Mouse (Mus musculus): ENCODE results near the gene Rxra. TPM values are rescaled to one million over a fixed set of nuclear protein-coding genes. Genes with fewer than 3 reads are reported as not detected.
A peak's percentile ranks its signal among the peaks of the same experiment; 100 is the strongest.

The Rxra gene
- total and polyA plus RNA-seq, 2 experiments: 108 to 313 TPM

DNA sequence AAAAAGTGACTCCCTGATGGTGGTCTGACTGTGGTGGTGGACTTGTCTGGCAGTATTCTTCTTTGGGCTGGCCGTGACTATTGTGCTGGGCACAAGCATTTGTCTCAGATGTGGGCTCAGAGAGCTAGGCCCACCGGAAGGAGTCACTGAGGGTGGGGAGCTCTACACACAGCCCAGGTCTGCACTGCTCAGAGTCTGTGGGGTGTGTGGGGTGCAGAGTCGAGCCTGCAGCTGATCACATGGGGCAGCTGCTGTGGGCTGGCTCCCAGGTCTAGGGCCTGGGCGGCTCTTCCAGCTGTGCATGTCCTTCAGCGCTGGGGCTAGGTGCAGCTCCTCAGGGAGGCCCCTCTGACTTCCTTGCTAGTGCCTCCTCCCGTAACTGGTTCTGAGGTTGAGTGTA, 3.8 kb downstream of the Rxra start:
- WGBS: 3% methylated on average over 6 of the region's 6 CpGs
- peak; percentile 66 for DNase-seq (ENCODE audit: extremely low read depth, low read depth, low spot score)
- TF ChIP-seq POLR2A (IDR thresholded peaks at IDR 0.05; ENCODE audit: extremely low read depth, insufficient read depth, low read length) (no peak), CTCF (IDR thresholded peaks at IDR 0.05; ENCODE audit: low read depth, low read length) (no peak)
- H3K4me3 ChIP-seq (ENCODE audit: insufficient read depth, low read depth, low read length): peak overlapping the region; percentile 84
- peaks cover 50% of the 10 kb centered on the region for H3K4me1 ChIP-seq (ENCODE audit: control insufficient read depth, insufficient read depth, low read length)
- peak overlapping the region; percentile 94 for H3K9ac ChIP-seq (ENCODE audit: low read depth, low read length)
- peaks cover 72% of the 10 kb centered on the region for H3K79me2 ChIP-seq (ENCODE audit: control insufficient read depth, insufficient read depth, low read length)
- H3K27me3 ChIP-seq (ENCODE audit: control insufficient read depth, insufficient read depth, low read length): no peaks in the 10 kb centered on the region
- peak overlapping the region; percentile 97 for H3K27ac ChIP-seq (replicated peaks; ENCODE audit: insufficient read depth, low read depth, low read length)
- H3K36me3 ChIP-seq (ENCODE audit: control insufficient read depth, insufficient read depth, low read length): no peaks in the 10 kb centered on the region

GRCm38 (mm10) chr2:27680595-27680994, 4.4 kb downstream of the Rxra start:
- peak overlapping the region; percentile 84 for H3K4me3 ChIP-seq (ENCODE audit: insufficient read depth, low read depth, low read length)
- 19% methylated on average over 4 of the region's 4 CpGs for WGBS
- H3K27me3 ChIP-seq (ENCODE audit: control insufficient read depth, insufficient read depth, low read length): no peaks in the 10 kb centered on the region
- DNase-seq (ENCODE audit: extremely low read depth, low read depth, low spot score): peak; percentile 43
- H3K36me3 ChIP-seq (ENCODE audit: control insufficient read depth, insufficient read depth, low read length): no peaks in the 10 kb centered on the region
- H3K4me1 ChIP-seq (ENCODE audit: control insufficient read depth, insufficient read depth, low read length): peaks cover 50% of the 10 kb centered on the region
- H3K79me2 ChIP-seq (ENCODE audit: control insufficient read depth, insufficient read depth, low read length): peaks cover 77% of the 10 kb centered on the region
- peak overlapping the region; percentile 97 for H3K27ac ChIP-seq (replicated peaks; ENCODE audit: insufficient read depth, low read depth, low read length)
- no peak for TF ChIP-seq CTCF (IDR thresholded peaks at IDR 0.05; ENCODE audit: low read depth, low read length)
- no peak for TF ChIP-seq POLR2A (IDR thresholded peaks at IDR 0.05; ENCODE audit: extremely low read depth, insufficient read depth, low read length)
- H3K9ac ChIP-seq (ENCODE audit: low read depth, low read length): peak overlapping the region; percentile 94

DNA sequence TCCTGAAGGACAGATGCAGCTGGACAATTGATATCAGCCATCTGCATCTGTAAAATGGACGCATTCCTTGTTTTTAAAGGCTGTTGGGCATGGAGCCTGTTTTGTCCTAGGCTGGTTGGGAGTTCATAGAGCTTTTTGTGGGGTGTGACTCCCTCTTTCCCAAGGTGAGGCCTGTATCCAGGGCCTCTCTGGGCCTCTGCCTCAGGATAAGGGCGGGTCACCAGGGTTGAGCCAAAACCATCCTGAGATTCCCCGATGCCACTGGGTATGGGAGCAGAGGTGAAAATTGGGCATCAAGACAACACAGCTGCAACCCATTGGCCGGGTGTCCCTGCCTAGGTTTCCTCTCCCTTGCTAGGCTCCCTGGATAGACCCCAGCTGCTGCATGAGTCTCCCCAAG, 5.2 kb downstream of the Rxra start:
- DNase-seq (ENCODE audit: extremely low read depth, low read depth, low spot score): peak; percentile 64
- TF ChIP-seq CTCF (IDR thresholded peaks at IDR 0.05; ENCODE audit: low read depth, low read length) (no peak), POLR2A (IDR thresholded peaks at IDR 0.05; ENCODE audit: extremely low read depth, insufficient read depth, low read length) (no peak)
- no peaks in the 10 kb centered on the region for H3K36me3 ChIP-seq (ENCODE audit: control insufficient read depth, insufficient read depth, low read length)
- H3K27ac ChIP-seq (replicated peaks; ENCODE audit: insufficient read depth, low read depth, low read length): peak overlapping the region; percentile 97
- H3K4me3 ChIP-seq (ENCODE audit: insufficient read depth, low read depth, low read length): peak overlapping the region; percentile 41
- peaks cover 85% of the 10 kb centered on the region for H3K79me2 ChIP-seq (ENCODE audit: control insufficient read depth, insufficient read depth, low read length)
- H3K4me1 ChIP-seq (ENCODE audit: control insufficient read depth, insufficient read depth, low read length): peaks cover 59% of the 10 kb centered on the region
- no peaks in the 10 kb centered on the region for H3K27me3 ChIP-seq (ENCODE audit: control insufficient read depth, insufficient read depth, low read length)
- WGBS: 8% methylated on average over 4 of the region's 4 CpGs
- H3K9ac ChIP-seq (ENCODE audit: low read depth, low read length): peak overlapping the region; percentile 94

GRCm38 (mm10) chr2:27682096-27682495, 5.9 kb downstream of the Rxra start:
- 7% methylated on average over 5 of the region's 5 CpGs for WGBS
- Histone ChIP-seq H3K36me3 (ENCODE audit: control insufficient read depth, insufficient read depth, low read length) (no peaks in the 10 kb centered on the region), H3K4me3 (ENCODE audit: insufficient read depth, low read depth, low read length) (peak overlapping the region; percentile 41; the same call in 1 of the 2 replicates), H3K9ac (ENCODE audit: low read depth, low read length) (peak overlapping the region; percentile 94), H3K4me1 (ENCODE audit: control insufficient read depth, insufficient read depth, low read length) (peaks cover 65% of the 10 kb centered on the region), H3K79me2 (ENCODE audit: control insufficient read depth, insufficient read depth, low read length) (peaks cover 92% of the 10 kb centered on the region), H3K27ac (replicated peaks; ENCODE audit: insufficient read depth, low read depth, low read length) (peak overlapping the region; percentile 97), H3K27me3 (ENCODE audit: control insufficient read depth, insufficient read depth, low read length) (no peaks in the 10 kb centered on the region)
- TF ChIP-seq CTCF (IDR thresholded peaks at IDR 0.05; ENCODE audit: low read depth, low read length) (no peak), POLR2A (IDR thresholded peaks at IDR 0.05; ENCODE audit: extremely low read depth, insufficient read depth, low read length) (no peak)
- peak; percentile 96 for DNase-seq (ENCODE audit: extremely low read depth, low read depth, low spot score)

DNA sequence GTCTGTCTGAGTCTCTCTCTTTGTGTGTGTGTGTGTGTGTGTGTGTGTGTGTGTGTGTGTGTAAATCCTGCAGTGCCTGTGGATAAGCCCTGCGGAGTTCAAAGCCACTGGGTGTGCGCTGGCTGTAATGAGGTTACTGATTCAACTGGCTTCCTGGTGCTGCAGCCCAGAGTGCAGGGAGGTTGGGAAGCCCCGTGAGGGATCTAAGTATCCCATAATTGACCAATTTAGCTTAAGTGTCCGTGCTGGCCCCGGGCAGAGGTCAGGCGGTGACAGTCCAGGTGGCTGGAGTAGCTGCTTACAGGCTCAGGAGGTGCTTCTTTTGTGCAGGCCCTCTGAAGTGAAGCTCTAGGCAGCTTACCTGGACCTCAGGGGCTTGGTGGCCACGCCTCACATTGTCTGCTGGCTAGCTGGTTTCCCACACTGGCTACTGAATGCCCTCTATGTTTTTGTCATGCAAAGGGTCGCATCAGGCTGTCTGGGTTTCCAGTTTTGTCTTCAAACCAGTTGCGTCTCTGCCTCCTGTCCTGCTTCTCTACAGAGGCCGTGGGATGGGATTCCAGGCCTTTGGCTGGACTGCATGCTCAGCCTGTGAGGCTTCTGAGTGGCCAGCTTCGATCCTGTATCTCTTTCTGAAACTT, 7.9 kb downstream of the Rxra start:
- peaks cover 95% of the 10 kb centered on the region for H3K79me2 ChIP-seq (ENCODE audit: control insufficient read depth, insufficient read depth, low read length)
- TF ChIP-seq CTCF (IDR thresholded peaks at IDR 0.05; ENCODE audit: low read depth, low read length) (no peak), POLR2A (IDR thresholded peaks at IDR 0.05; ENCODE audit: extremely low read depth, insufficient read depth, low read length) (no peak)
- H3K4me3 ChIP-seq (ENCODE audit: insufficient read depth, low read depth, low read length): no peak overlapping the region
- 14% methylated on average over 11 of the region's 11 CpGs for WGBS
- no peaks in the 10 kb centered on the region for H3K27me3 ChIP-seq (ENCODE audit: control insufficient read depth, insufficient read depth, low read length)
- DNase-seq (ENCODE audit: extremely low read depth, low read depth, low spot score): peak; percentile 52
- no peaks in the 10 kb centered on the region for H3K36me3 ChIP-seq (ENCODE audit: control insufficient read depth, insufficient read depth, low read length)
- peak overlapping the region; percentile 70 for H3K27ac ChIP-seq (replicated peaks; ENCODE audit: insufficient read depth, low read depth, low read length)
- H3K9ac ChIP-seq (ENCODE audit: low read depth, low read length): peak overlapping the region; percentile 52
- H3K4me1 ChIP-seq (ENCODE audit: control insufficient read depth, insufficient read depth, low read length): peaks cover 84% of the 10 kb centered on the region

DNA sequence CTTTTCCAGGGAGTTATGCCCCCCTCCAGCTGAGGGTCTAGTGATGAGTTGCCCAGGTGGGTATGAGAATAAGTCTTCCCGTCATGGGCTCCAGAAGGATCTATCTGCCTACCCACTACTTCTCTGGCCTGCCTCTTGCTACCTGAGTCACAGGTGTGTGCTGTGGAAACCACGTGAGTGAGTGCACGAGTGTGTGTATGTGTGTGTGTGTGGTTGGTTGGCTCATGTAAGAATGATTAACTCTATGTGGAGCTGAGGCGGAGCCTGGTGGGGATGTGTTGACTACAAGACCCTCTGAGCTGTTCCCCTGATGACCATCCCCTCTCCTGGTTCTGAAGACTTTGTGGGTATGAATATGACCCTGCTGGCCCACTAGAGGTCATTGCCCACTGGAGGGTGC, 9.7 kb downstream of the Rxra start:
- TF ChIP-seq CTCF (IDR thresholded peaks at IDR 0.05; ENCODE audit: low read depth, low read length) (no peak), POLR2A (IDR thresholded peaks at IDR 0.05; ENCODE audit: extremely low read depth, insufficient read depth, low read length) (no peak)
- Histone ChIP-seq H3K4me3 (ENCODE audit: insufficient read depth, low read depth, low read length) (no peak overlapping the region), H3K27me3 (ENCODE audit: control insufficient read depth, insufficient read depth, low read length) (no peaks in the 10 kb centered on the region), H3K9ac (ENCODE audit: low read depth, low read length) (peak overlapping the region; percentile 7; the same call in 1 of the 2 replicates), H3K79me2 (ENCODE audit: control insufficient read depth, insufficient read depth, low read length) (peaks cover 93% of the 10 kb centered on the region), H3K27ac (replicated peaks; ENCODE audit: insufficient read depth, low read depth, low read length) (peak overlapping the region; percentile 40), H3K36me3 (ENCODE audit: control insufficient read depth, insufficient read depth, low read length) (no peaks in the 10 kb centered on the region), H3K4me1 (ENCODE audit: control insufficient read depth, insufficient read depth, low read length) (peaks cover 90% of the 10 kb centered on the region)
- peak; percentile 66 for DNase-seq (ENCODE audit: extremely low read depth, low read depth, low spot score)
- 29% methylated on average over 4 of the region's 4 CpGs for WGBS

All from liver, adult 2 months (tissue).